Mouse (Mus musculus) testis, postnatal 14 days (tissue): ENCODE results near the gene Pitpnc1.

ENCODE experiments used
- DNase-seq: peaks from one replicate; pipeline ENCODE4 v3.0.0; 2021; ENCODE audit warnings: low spot score

The Pitpnc1 gene

DNA sequence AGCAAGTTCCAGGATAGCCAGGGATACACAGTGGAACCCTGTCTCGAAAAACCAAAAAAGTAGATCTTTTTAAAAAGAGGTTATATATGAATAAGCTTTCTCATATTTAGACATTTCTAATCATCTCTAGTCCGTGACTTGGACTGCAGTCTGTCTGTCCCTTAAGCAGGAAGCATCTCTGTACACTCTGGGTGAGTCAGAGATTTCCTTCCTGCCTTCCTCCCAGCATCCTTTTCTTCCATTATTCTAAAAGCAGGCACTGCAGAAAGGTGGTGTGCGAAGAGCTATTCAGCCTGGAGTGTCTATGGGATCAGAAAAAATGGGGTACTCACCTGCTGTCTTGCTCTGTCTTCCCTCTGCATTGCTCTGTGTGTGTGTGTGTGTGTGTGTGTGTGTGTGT is 100.0 kb downstream of the Pitpnc1 start:
- DNase-seq, result no peak

GRCm38 (mm10) chr11:107369661-107370060 is 100.8 kb downstream of the Pitpnc1 start:
- no peak for DNase-seq

DNA sequence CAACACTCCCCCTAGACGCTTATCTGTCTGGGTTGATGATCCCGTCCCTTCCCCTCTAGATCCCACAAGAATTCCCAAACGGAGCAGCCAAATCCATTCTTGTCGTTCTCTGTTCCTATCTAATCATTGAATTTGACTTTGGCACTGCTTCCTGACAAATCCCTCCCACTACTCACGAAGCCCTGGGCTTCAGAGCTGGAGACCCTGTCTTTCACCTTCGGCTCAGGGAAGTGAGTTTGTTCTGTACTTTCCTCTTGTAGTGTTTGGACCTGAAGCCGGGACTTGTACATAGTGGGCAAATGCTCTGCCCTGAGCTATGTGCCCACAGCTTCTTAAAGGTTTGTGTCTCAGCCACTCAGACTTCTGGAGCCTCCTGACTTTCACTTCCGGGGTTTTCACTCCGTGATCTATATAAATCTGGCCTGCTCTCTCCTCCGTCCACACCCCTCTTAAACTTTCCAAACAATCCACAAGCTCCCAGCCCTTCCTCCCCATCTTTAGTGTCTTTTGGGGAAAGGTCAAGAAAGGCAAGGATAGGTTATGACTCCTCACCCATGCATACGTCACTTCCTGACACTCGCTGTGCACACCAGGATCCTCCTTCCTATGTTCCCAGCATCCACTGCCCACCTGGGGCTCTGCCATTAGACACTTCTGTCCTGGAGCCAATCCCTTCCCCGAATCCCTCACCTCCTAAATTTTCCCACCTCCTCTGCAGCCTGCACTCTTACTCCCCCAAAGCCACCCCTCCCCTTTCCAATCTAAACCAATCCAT is 104.4 kb downstream of the Pitpnc1 start:
- no peak for DNase-seq

- no peak for DNase-seq
These were observed 111.8 kb downstream of the Pitpnc1 start for GRCm38 (mm10) chr11:107358695-107359094.

GRCm38 (mm10) chr11:107356224-107356623 is 114.3 kb downstream of the Pitpnc1 start:
- DNase-seq, result no peak

DNA sequence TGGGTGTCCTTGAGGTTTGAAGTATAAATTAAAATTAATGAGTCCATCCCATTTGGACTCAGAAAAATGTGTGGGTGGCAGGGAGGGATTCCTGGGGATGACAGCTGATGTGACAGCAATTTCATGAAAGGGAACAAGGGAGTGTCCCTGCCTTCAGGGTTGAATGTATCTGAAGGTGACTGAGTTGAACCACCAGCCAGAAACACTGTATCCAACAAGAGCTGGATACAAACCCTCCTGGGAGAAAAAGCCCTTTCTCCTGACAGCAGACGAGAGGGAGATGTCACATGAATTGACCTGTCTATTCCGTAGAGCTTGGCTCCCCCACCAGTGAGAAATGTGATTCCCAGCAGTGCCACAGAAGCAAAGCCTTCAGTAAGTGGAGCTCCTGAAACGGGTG is 115.0 kb downstream of the Pitpnc1 start:
- peak; percentile 68 for DNase-seq

DNA sequence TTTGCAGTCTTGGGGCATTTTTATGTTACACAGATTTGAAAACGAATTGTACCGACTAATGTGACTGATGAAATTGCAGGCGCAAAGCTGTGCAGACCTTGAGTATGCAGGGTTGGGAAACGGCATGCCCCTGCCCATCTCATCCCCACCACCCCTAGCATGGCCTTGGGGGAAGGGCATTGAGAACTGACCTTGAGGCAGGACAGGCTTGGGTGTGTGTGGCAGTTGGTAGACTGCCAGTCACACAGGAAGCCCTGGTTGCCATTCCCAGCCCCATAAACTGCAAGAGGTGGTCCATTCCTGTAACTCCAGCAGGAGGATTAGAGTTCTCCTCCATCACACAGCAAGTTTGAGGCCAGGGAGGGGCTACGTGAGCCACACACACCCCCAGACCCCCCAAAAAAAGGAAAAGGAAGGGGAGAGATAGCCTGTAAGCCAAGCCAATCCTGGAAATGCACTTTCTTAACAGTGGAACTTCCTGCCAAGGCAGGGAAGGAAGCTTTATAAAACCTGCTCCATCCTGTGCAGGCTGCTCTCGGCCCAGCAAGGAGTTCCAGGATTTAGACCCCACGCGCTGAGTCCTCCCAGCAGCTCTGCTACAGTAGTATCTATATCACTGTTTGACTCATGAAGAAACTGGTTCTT is 115.9 kb downstream of the Pitpnc1 start:
- DNase-seq, result no peak

- DNase-seq, result no peak
These were observed 117.9 kb downstream of the Pitpnc1 start for GRCm38 (mm10) chr11:107352596-107352995.

DNA sequence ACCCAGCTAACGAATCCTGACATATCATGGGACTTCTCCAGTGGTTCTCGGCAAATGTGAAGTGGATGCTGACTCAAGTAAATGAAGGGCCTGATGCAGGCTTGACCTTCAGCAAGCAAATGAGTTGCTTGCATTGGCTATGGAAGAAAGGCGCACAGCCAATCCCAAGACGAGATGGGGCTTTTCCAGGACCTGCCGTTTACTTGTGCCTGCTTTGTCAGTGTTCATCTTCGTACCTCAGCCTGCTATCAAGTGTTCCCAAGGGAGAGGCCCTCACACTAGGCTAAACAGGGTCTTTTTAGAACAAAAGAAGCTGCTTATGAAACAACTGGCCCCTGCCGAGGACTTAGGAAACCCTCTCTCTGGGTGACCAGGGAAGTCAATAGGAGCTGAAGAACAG is 120.7 kb downstream of the Pitpnc1 start:
- no peak for DNase-seq

DNA sequence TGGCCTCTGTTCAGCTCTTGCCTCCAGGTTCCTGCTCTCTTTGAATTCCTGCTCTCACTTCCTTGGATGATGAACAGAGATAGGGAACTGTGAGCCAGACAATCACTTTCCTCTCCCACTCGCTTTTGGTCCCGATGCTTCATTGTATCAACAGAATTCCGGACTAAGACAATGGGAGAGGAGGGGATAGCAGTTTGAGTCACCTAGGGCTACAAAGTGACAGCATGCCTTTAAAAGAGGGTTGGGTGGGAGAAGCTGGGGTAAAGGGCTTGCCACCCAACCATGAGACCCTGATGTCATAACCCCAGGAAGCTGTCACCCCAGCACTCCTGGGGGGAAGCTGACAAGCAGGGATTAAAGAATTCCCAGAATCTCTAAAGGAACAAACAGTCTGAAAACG is 127.5 kb downstream of the Pitpnc1 start:
- no peak for DNase-seq

DNA sequence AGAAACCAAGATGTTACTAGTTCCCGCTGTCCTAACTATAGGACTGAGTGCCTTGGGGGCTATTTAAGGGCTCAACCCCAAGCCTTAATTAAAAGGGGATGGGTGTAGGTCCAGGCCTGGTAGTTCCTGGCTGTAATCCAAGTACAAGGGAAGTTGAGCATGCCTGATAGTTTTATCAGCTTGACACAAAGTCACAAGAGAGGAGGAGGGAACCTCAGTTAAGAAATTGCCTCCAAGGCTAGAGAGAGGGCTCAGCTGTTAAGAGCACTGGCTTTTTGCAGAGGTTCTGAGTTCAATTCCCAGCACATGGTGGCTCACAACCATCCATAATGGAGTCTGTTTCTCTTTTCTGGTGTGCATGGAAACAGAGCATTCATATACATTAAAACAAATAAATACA is 128.1 kb downstream of the Pitpnc1 start:
- no peak for DNase-seq

DNA sequence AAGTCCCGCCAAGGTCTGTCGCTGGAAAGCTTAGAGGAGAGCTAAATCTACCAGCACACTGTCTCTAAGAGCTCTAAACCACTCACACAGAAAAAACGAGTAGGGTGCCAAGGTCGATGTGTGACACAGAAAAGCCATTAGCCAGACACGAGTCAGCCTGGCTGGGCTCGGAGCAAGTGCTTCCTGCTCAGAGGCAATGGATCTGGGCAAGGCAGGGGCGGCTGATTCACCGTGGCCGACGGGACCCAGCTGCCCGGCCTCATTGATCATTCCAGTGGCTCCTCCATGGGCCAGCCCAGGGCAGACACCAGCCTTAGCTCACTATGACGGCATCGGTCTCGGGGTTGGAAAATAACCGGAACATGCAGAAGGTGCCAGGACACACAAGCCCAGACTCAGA is 129.2 kb downstream of the Pitpnc1 start:
- no peak for DNase-seq

DNA sequence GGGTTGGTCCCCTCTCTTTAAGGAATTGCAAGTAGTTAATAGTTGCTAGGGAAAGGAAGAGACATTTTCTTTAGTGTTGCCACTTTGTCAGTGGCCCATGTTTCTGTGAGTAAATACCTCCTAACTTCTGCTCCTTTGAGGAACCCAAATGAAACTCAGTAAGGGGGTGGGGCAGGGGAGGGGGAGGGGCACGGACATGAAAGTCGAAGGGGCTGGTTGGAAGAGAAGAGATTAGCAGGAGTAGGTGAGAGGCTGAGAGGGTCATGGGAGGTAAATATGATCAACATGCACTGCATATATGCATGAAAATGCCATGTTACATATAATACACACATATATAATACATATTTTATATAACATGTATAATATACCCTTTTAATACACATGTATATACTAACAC is 129.7 kb downstream of the Pitpnc1 start:
- DNase-seq, result no peak

DNA sequence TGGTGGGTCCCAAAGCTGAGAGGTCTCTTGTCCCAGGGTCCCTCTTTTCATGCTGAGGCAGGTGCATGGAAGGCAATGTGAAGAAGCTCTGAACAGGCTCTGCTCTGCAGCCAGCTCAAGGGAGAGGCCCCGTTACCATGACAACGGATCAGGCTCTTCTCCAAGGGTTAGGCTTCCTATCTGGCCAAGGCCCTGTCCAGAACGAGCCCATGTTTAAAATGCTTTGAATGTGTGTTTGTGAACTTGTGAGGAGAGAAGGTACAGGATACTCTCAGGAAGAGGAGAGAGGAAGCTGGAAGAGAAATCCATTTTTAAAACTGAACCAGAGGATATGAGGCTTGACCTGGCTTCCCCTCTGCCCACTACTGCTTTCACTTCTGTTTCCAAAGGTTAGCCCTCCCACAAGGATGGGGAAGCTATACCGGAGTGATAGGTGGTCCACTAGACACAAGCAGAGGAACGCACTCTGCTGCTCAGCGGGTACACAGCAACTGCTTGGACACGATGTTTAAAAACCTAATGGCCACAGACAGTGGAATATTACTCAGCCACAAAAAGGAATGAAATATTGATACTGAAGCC is 131.2 kb downstream of the Pitpnc1 start:
- DNase-seq, result no peak

DNA sequence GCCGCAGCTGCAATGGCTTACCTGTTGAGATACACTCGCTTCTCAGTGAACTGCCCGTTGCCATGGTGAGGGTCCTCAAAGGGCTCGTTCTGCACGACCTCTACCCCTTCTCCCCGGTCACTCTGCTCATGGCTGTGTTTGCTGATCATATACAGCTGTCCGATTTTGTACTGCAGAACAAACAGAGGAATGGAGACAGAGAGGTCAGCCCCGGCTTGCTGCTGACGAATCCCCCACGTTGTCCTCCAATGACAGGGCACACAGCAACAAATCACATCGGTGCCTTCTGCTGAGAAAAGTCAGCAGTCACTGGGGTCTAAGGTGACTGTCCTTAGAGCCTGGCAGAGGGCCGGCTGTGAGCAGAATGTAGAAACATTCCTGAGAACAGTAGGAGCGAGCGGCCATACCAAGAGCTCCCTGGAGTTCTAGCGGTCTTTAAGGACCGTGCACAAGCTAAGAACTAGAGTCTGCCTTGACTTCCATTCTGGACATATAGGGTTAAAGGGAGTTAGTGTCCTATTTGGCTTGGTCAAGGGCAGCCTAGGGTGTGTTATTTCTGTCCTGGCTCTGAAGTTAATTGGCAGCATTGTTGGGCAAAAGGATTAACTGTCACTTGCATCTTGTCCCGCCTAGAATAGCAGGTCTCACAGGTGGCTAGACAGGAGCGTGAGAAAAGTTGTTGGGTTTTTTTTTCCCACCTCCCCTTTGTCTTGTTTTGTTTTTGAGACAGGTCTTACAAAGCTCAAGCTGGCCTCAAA is 132.9 kb downstream of the Pitpnc1 start:
- DNase-seq, result no peak

- DNase-seq, result no peak
These were observed 134.7 kb downstream of the Pitpnc1 start for GRCm38 (mm10) chr11:107335756-107336155.

- no peak for DNase-seq
These were observed 135.5 kb downstream of the Pitpnc1 start for GRCm38 (mm10) chr11:107334849-107335484.

- DNase-seq, result no peak
These were observed 137.6 kb downstream of the Pitpnc1 start for GRCm38 (mm10) chr11:107332905-107333304.

DNA sequence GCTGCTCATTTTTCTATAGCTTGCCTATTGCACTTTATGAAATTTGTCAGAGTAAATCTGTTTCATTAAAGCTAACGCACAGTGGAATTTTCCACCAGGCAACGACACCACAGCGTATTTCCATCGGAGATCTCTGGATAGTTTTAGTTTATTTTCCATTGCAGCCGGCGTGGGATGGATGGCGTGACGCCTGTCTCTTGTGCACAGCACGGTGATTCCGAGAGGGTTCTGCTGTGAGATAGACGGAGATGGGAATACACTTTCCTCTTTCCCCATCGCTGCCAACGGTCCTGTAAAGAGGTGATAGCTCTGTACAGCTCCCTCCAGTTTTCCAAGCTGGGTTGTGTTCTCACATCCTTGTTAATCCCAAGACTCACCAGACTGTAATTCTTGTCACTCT is 138.2 kb downstream of the Pitpnc1 start:
- no peak for DNase-seq

GRCm38 (mm10) chr11:107331425-107331824 is 139.1 kb downstream of the Pitpnc1 start:
- DNase-seq, result no peak

DNA sequence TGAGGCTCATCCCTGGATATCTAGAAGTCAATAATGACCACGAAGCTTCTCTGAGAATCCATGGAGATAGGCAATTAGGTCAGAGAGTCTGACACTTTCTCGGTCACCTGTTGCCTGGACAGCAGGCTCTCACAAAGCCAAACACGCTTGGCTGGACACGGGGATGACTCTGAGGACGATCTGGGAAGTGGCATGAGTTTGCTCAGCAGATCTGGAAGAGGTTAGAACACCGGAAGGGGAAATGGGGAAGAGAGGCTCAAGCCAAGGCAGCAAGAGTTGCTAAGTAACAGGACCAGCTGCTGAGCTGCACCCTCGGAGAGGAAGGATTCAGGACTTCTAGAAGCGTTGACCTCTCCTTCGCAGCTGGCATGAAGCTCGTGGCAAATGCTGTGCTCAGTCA is 143.2 kb downstream of the Pitpnc1 start:
- no peak for DNase-seq
